14 mouse cellular contexts compared by ENCODE assay signal in genomic region chr16:70725291-70725801, GRCm38 (mm10).
DNase-seq lines count a peak whose midpoint lies in the region; ATAC-seq lines count a peak whose summit lies in the region.
"Had no signal": no experiment of that assay in that cellular context is flagged by ENCODE, and none has a peak within 500 bp of the region (broad histone marks: within the 10 kb centered on the region; RNA-seq: fewer than 3 reads in every experiment).

No protein-coding gene starts in this region.

- H3K4me2 ChIP-seq in forebrain, embryonic 16.5 days (ENCODE audit: low read length), result peak overlapping the region; percentile 0; the same call in 1 of the 2 replicates
- peak overlapping the region; percentile 20; the same call in 1 of the 2 replicates for H3K4me2 ChIP-seq in neural tube, embryonic 15.5 days
- no peak overlapping the region for H3K4me2 ChIP-seq in heart, embryonic 12.5 days
- H3K4me2 ChIP-seq: liver, embryonic 13.5 days had no signal

- WGBS in forebrain, embryonic 16.5 days, result 3% methylated on average over 6 of the region's 6 CpGs
- WGBS in neural tube, embryonic 15.5 days, result 31% methylated on average over 6 of the region's 6 CpGs
- WGBS in heart, embryonic 12.5 days, result 60% methylated on average over 6 of the region's 6 CpGs

- no peaks in the 10 kb centered on the region for H3K36me3 ChIP-seq in forebrain, embryonic 16.5 days (ENCODE audit: control insufficient read depth, insufficient read depth)
- H3K36me3 ChIP-seq in neural tube, embryonic 15.5 days, result no peaks in the 10 kb centered on the region
- no peaks in the 10 kb centered on the region for H3K36me3 ChIP-seq in heart, embryonic 12.5 days
- H3K36me3 ChIP-seq: liver, embryonic 13.5 days had no signal

- no peaks in the 10 kb centered on the region for H3K27me3 ChIP-seq in forebrain, embryonic 16.5 days (replicated peaks; ENCODE audit: control insufficient read depth, insufficient read depth, low read length)
- H3K27me3 ChIP-seq in neural tube, embryonic 15.5 days (replicated peaks), result no peaks in the 10 kb centered on the region
- no peaks in the 10 kb centered on the region for H3K27me3 ChIP-seq in heart, embryonic 12.5 days (replicated peaks)
- H3K27me3 ChIP-seq: liver, embryonic 13.5 days had no signal

- no peak overlapping the region for H3K4me3 ChIP-seq in forebrain, embryonic 16.5 days (replicated peaks; ENCODE audit: low read length)
- H3K4me3 ChIP-seq in neural tube, embryonic 15.5 days (replicated peaks), result no peak overlapping the region
- no peak overlapping the region for H3K4me3 ChIP-seq in heart, embryonic 12.5 days
- H3K4me3 ChIP-seq: liver, embryonic 13.5 days had no signal

- ATAC-seq in forebrain, embryonic 16.5 days, result peak; percentile 92
- 0 out of 2 replicates have a peak, but pooled peaks have one; percentile 34 for ATAC-seq in megakaryocyte progenitor cell, adult 5-6 weeks (replicated peaks; ENCODE audit: poor library complexity)
- ATAC-seq in neural tube, embryonic 15.5 days (ENCODE audit: low FRiP score), result no peak
- no peak for ATAC-seq in heart, embryonic 12.5 days (ENCODE audit: insufficient number of reproducible peaks, low FRiP score)

- intact Hi-C loops in left cerebral cortex, postnatal 4 days (cut with DNase I), result no loop called here

- no peaks in the 10 kb centered on the region for H3K9me3 ChIP-seq in forebrain, embryonic 16.5 days (ENCODE audit: control insufficient read depth, low read length)
- no peaks in the 10 kb centered on the region for H3K9me3 ChIP-seq in neural tube, embryonic 15.5 days (replicated peaks)
- H3K9me3 ChIP-seq in heart, embryonic 12.5 days (replicated peaks), result no peaks in the 10 kb centered on the region
- H3K9me3 ChIP-seq: liver, embryonic 13.5 days had no signal

- H3K4me1 ChIP-seq in forebrain, embryonic 16.5 days (replicated peaks; ENCODE audit: control insufficient read depth, insufficient read depth, low read length), result peaks cover 12% of the 10 kb centered on the region
- peaks cover 8% of the 10 kb centered on the region for H3K4me1 ChIP-seq in neural tube, embryonic 15.5 days
- H3K4me1 ChIP-seq in heart, embryonic 12.5 days (replicated peaks), result no peaks in the 10 kb centered on the region
- H3K4me1 ChIP-seq: liver, embryonic 13.5 days had no signal

- no peak overlapping the region for H3K9ac ChIP-seq in forebrain, embryonic 16.5 days (replicated peaks; ENCODE audit: low read depth, low read length)
- no peak overlapping the region for H3K9ac ChIP-seq in neural tube, embryonic 15.5 days (replicated peaks)
- no peak overlapping the region for H3K9ac ChIP-seq in heart, embryonic 12.5 days
- H3K9ac ChIP-seq: liver, embryonic 13.5 days had no signal

- H3K27ac ChIP-seq in forebrain, embryonic 16.5 days (ENCODE audit: low read length), result no peak overlapping the region
- no peak overlapping the region for H3K27ac ChIP-seq in neural tube, embryonic 15.5 days (replicated peaks)
- no peak overlapping the region for H3K27ac ChIP-seq in heart, embryonic 12.5 days (ENCODE audit: poor library complexity, severe bottlenecking)
- H3K27ac ChIP-seq: kidney, postnatal 0 days; liver, embryonic 13.5 days; macrophage had no signal

- peak; percentile 18 for DNase-seq in left cerebral cortex, postnatal 4 days
- DNase-seq in left cerebral cortex, adult 9 months (ENCODE audit: low spot score in 2 of 2), result no peak
- DNase-seq in heart, adult 18-20 months, result no peak
- DNase-seq in gastrocnemius, postnatal 25 days, result no peak
- DNase-seq: cerebellum, adult 11-12 months; gastrocnemius, postnatal 10 days; liver, embryonic 13.5 days; thymus, adult 18-20 months had no signal

Comparison
In these comparisons a context has a peak if more than half of its experiments do, and no peak if none do; other contexts are left out.
1. ATAC-seq: peak in forebrain, embryonic 16.5 days (single experiment) and megakaryocyte progenitor cell, adult 5-6 weeks (single experiment); none in neural tube, embryonic 15.5 days (single experiment) and heart, embryonic 12.5 days (single experiment).